Mouse (Mus musculus) lung, embryonic 16.5 days (tissue): ENCODE data around the gene Nomo1. TPM values are rescaled to one million over a fixed set of nuclear protein-coding genes. Genes with fewer than 3 reads are reported as not detected.

Source experiments
- ATAC-seq: fragments of 200-750 bp; cut with Nextera tagmentation; 2 replicates; pipeline ENCODE4 v1.8.0; 2017; ENCODE audit warnings: low read depth, mild to moderate bottlenecking, moderate library complexity
- H3K27ac ChIP-seq: fragments of 300-500 bp; sonication (generic); 2 replicates; pipeline ENCODE4 v1.5.1; 2014; ENCODE audit warnings: mild to moderate bottlenecking, control low read depth, low read length
- H3K27me3 ChIP-seq: fragments of 300-500 bp; sonication (generic); 2 replicates; pipeline ENCODE4 v1.6.1; 2014; ENCODE audit warnings: low read depth, low read length, mixed read lengths; ENCODE audit not compliant: control insufficient read depth, insufficient read depth
- H3K36me3 ChIP-seq: fragments of 300-500 bp; sonication (generic); 2 replicates; pipeline ENCODE4 v1.6.1; 2014; ENCODE audit warnings: low read length; ENCODE audit not compliant: control insufficient read depth, insufficient read depth
- H3K4me1 ChIP-seq: fragments of 300-500 bp; sonication (generic); replicated peaks from 2 replicates; pipeline ENCODE4 v1.6.1; 2014; ENCODE audit warnings: low read length, mixed read lengths; ENCODE audit not compliant: control insufficient read depth, insufficient read depth
- H3K4me2 ChIP-seq: fragments of 300-500 bp; sonication (generic); 2 replicates; pipeline ENCODE4 v1.6.1; 2014; ENCODE audit warnings: low read depth, low read length, control low read depth
- H3K4me3 ChIP-seq: fragments of 300-500 bp; sonication (generic); 2 replicates; pipeline ENCODE4 v1.5.1; 2014; ENCODE audit warnings: mild to moderate bottlenecking, low read length, control low read depth
- H3K9ac ChIP-seq: fragments of 300-500 bp; sonication (generic); 2 replicates; pipeline ENCODE4 v1.6.1; 2014; ENCODE audit warnings: low read length, control low read depth
- H3K9me3 ChIP-seq: fragments of 300-500 bp; sonication (generic); 2 replicates; pipeline ENCODE4 v1.6.1; 2016; ENCODE audit warnings: low read length; ENCODE audit not compliant: control insufficient read depth
- WGBS: fragments of 180-500 bp; shearing (Covaris S2); extraction: QIAGEN DNeasy Blood & Tissue Kit; methylation state at CpG from one replicate; pipeline ENCODE4 v1.1.7; 2014; 5-methylcytosine and 5-hydroxymethylcytosine counted together
- polyA plus RNA-seq: library from polyadenylated mRNA; unstranded; fragments of >200 nt; fragmentation: Nextera tagmentation; extraction: Ambion mirVana; gene quantifications from 2 replicates; pipeline ENCODE4 v1.2.1, GENCODE M21; 2015

Gene Nomo1
- polyA plus RNA-seq, 1 experiment from 2014 or later = 30.3 TPM

GRCm38 (mm10) chr7:46086378-46086777, 52.9 kb downstream of the Nomo1 start:
- H3K4me1 ChIP-seq = peaks cover 7% of the 10 kb centered on the region; the same call in 1 of the 2 replicates
- no peaks in the 10 kb centered on the region for H3K27me3 ChIP-seq
- H3K4me2 ChIP-seq = no peak overlapping the region
- 84% methylated on average over 6 of the region's 6 CpGs for WGBS
- H3K9ac ChIP-seq = no peak overlapping the region
- no peak for ATAC-seq
- H3K27ac ChIP-seq = no peak overlapping the region
- peaks cover 3% of the 10 kb centered on the region for H3K36me3 ChIP-seq
- H3K9me3 ChIP-seq = 0 out of 2 replicates have a peak, but pooled peaks cover 4% of the 10 kb centered on the region
- H3K4me3 ChIP-seq = no peak overlapping the region

GRCm38 (mm10) chr7:46088241-46088640, 54.7 kb downstream of the Nomo1 start:
- 74% methylated on average over 6 of the region's 6 CpGs for WGBS
- ATAC-seq = no peak

GRCm38 (mm10) chr7:46092803-46093202, 59.3 kb downstream of the Nomo1 start:
- WGBS = 40% methylated on average over 8 of the region's 8 CpGs
- no peak for ATAC-seq
- peaks cover 12% of the 10 kb centered on the region for H3K27me3 ChIP-seq

More at GRCm38 (mm10) chr7:46088241-46088640, 54.7 kb downstream of the Nomo1 start:
- Histone ChIP-seq H3K4me2 (no peak overlapping the region), H3K4me3 (no peak overlapping the region), H3K9me3 (0 out of 2 replicates have a peak, but pooled peaks cover 4% of the 10 kb centered on the region), H3K9ac (no peak overlapping the region), H3K36me3 (peaks cover 3% of the 10 kb centered on the region; the same call in 1 of the 2 replicates), H3K27me3 (no peaks in the 10 kb centered on the region), H3K4me1 (peaks cover 7% of the 10 kb centered on the region; the same call in 1 of the 2 replicates), H3K27ac (no peak overlapping the region)

GRCm38 (mm10) chr7:46096136-46096535, 62.6 kb downstream of the Nomo1 start:
- Histone ChIP-seq H3K9ac (no peak overlapping the region), H3K27ac (no peak overlapping the region), H3K27me3 (peaks cover 22% of the 10 kb centered on the region), H3K9me3 (no peaks in the 10 kb centered on the region), H3K4me1 (no peaks in the 10 kb centered on the region; the same call in 1 of the 2 replicates), H3K4me3 (no peak overlapping the region), H3K36me3 (no peaks in the 10 kb centered on the region), H3K4me2 (no peak overlapping the region)
- peak; percentile 34; the same call in 1 of the 2 replicates for ATAC-seq
- WGBS = 1% methylated on average over 4 of the region's 4 CpGs

More at GRCm38 (mm10) chr7:46092803-46093202, 59.3 kb downstream of the Nomo1 start:
- Histone ChIP-seq H3K9ac (no peak overlapping the region), H3K4me2 (no peak overlapping the region), H3K27ac (no peak overlapping the region), H3K4me1 (no peaks in the 10 kb centered on the region), H3K4me3 (no peak overlapping the region), H3K9me3 (0 out of 2 replicates have a peak, but pooled peaks cover 4% of the 10 kb centered on the region), H3K36me3 (no peaks in the 10 kb centered on the region)

GRCm38 (mm10) chr7:46097319-46097783, 63.9 kb downstream of the Nomo1 start:
- H3K27me3 ChIP-seq = peaks cover 22% of the 10 kb centered on the region

GRCm38 (mm10) chr7:46098221-46098918, 64.9 kb downstream of the Nomo1 start:
- H3K4me3 ChIP-seq = no peak overlapping the region
- H3K4me2 ChIP-seq = no peak overlapping the region
- no peaks in the 10 kb centered on the region for H3K9me3 ChIP-seq
- no peak overlapping the region for H3K9ac ChIP-seq
- no peaks in the 10 kb centered on the region for H3K36me3 ChIP-seq
- ATAC-seq = no peak
- H3K4me1 ChIP-seq = no peaks in the 10 kb centered on the region; the same call in 1 of the 2 replicates
- peaks cover 22% of the 10 kb centered on the region for H3K27me3 ChIP-seq
- 65% methylated on average over 19 of the region's 19 CpGs for WGBS
- H3K27ac ChIP-seq = no peak overlapping the region

More at GRCm38 (mm10) chr7:46097319-46097783, 63.9 kb downstream of the Nomo1 start:
- Histone ChIP-seq H3K4me3 (no peak overlapping the region), H3K27ac (no peak overlapping the region), H3K4me2 (no peak overlapping the region), H3K9me3 (no peaks in the 10 kb centered on the region), H3K9ac (no peak overlapping the region), H3K36me3 (no peaks in the 10 kb centered on the region), H3K4me1 (no peaks in the 10 kb centered on the region; the same call in 1 of the 2 replicates)
- no peak for ATAC-seq
- 46% methylated on average over 4 of the region's 4 CpGs for WGBS

GRCm38 (mm10) chr7:46098919-46099286, 65.4 kb downstream of the Nomo1 start:
- no peaks in the 10 kb centered on the region; the same call in 1 of the 2 replicates for H3K4me1 ChIP-seq
- H3K27ac ChIP-seq = no peak overlapping the region
- ATAC-seq = no peak
- WGBS = 92% methylated on average over 19 of the region's 19 CpGs
- peaks cover 22% of the 10 kb centered on the region for H3K27me3 ChIP-seq
- no peaks in the 10 kb centered on the region for H3K36me3 ChIP-seq
- H3K4me2 ChIP-seq = no peak overlapping the region
- no peaks in the 10 kb centered on the region for H3K9me3 ChIP-seq
- no peak overlapping the region for H3K4me3 ChIP-seq
- H3K9ac ChIP-seq = no peak overlapping the region

- Histone ChIP-seq H3K4me1 (no peaks in the 10 kb centered on the region; the same call in 1 of the 2 replicates), H3K9ac (no peak overlapping the region), H3K27me3 (peaks cover 22% of the 10 kb centered on the region), H3K27ac (no peak overlapping the region), H3K4me2 (no peak overlapping the region), H3K4me3 (no peak overlapping the region), H3K9me3 (no peaks in the 10 kb centered on the region), H3K36me3 (no peaks in the 10 kb centered on the region)
- WGBS = 77% methylated on average over 13 of the region's 13 CpGs
- no peak for ATAC-seq
Observed at GRCm38 (mm10) chr7:46099682-46100081, 66.2 kb downstream of the Nomo1 start.

- Histone ChIP-seq H3K9ac (peak within 1 kb of the TSS; percentile 53), H3K9me3 (no peaks in the 10 kb centered on the region), H3K36me3 (no peaks in the 10 kb centered on the region), H3K4me1 (no peaks in the 10 kb centered on the region; the same call in 1 of the 2 replicates), H3K4me2 (peak within 1 kb of the TSS; percentile 79), H3K27me3 (peaks cover 15% of the 10 kb centered on the region), H3K27ac (no peak within 1 kb of the TSS), H3K4me3 (peak within 1 kb of the TSS; percentile 49)
- WGBS = 1% methylated on average over 33 of the region's 34 CpGs
- peak; percentile 78 for ATAC-seq
Observed at GRCm38 (mm10) chr7:46100563-46100962, 67.1 kb downstream of the Nomo1 start, which contains the start of gene Kcnj11. Gene Kcnj11 (minus strand): TSS chr7:46100764.
